Mouse (Mus musculus) ES-Bruce4 (cell line): ENCODE results near the gene Gtf3c2. TPM values are rescaled to one million over a fixed set of nuclear protein-coding genes. Genes with fewer than 3 reads are reported as not detected.

Experiments
- H3K27ac ChIP-seq: 2 replicates; pipeline ENCODE4 v1.5.1; 2012; ENCODE audit warnings: low read length, inconsistent platforms; ENCODE audit not compliant: insufficient read depth
- H3K27me3 ChIP-seq: 2 replicates; pipeline ENCODE4 v1.6.1; 2012; ENCODE audit warnings: mild to moderate bottlenecking, low read length, inconsistent platforms; ENCODE audit not compliant: control insufficient read depth, poor library complexity, insufficient read depth, severe bottlenecking
- H3K36me3 ChIP-seq: 2 replicates; pipeline ENCODE4 v1.6.1; 2012; ENCODE audit warnings: inconsistent platforms, mild to moderate bottlenecking, low read length, moderate library complexity; ENCODE audit not compliant: control insufficient read depth, poor library complexity, insufficient read depth, severe bottlenecking
- H3K4me1 ChIP-seq: one replicate; pipeline ENCODE4 v1.8.1; 2011; ENCODE audit warnings: low read length; ENCODE audit not compliant: control insufficient read depth, insufficient read depth
- H3K4me3 ChIP-seq: 2 replicates; pipeline ENCODE4 v1.5.1; 2011; ENCODE audit warnings: low read depth, mild to moderate bottlenecking, low read length
- H3K9ac ChIP-seq: 2 replicates; pipeline ENCODE4 v1.6.1; 2012; ENCODE audit warnings: low read depth, mild to moderate bottlenecking, inconsistent platforms; ENCODE audit not compliant: poor library complexity, severe bottlenecking
- H3K9me3 ChIP-seq: replicated peaks from 2 replicates; pipeline ENCODE4 v1.6.1; 2012; ENCODE audit warnings: mild to moderate bottlenecking, low read length, inconsistent platforms; ENCODE audit not compliant: control insufficient read depth, poor library complexity, insufficient read depth, severe bottlenecking
- CTCF ChIP-seq: IDR thresholded peaks from one replicate; pipeline ENCODE4 v1.8.1; 2011; ENCODE audit warnings: low read depth, low read length
- EP300 ChIP-seq: IDR thresholded peaks from 2 replicates; pipeline ENCODE4 v1.6.1; 2011; ENCODE audit warnings: low read depth, low read length; ENCODE audit not compliant: insufficient read depth
- POLR2A ChIP-seq: IDR thresholded peaks from one replicate; pipeline ENCODE4 v1.8.1; 2011; ENCODE audit warnings: low read length; ENCODE audit not compliant: insufficient read depth
- polyA plus RNA-seq: library from polyadenylated mRNA; stranded (reverse); fragments of >200 nt; gene quantifications from 2 replicates; pipeline ENCODE4 v1.2.4, GENCODE M21; 2011; ENCODE audit warnings: low read depth; ENCODE audit not compliant: missing spikeins, insufficient read depth, insufficient read length

Gene Gtf3c2
- polyA plus RNA-seq, 1 experiment: 106 TPM

GRCm38 (mm10) chr5:31202933-31203332, 23.0 kb upstream of the Gtf3c2 start:
- Histone ChIP-seq H3K4me1 (no peaks in the 10 kb centered on the region), H3K27me3 (no peaks in the 10 kb centered on the region), H3K36me3 (peaks cover 58% of the 10 kb centered on the region), H3K4me3 (peak overlapping the region; percentile 80; the same call in 1 of the 2 replicates), H3K9ac (peak overlapping the region; percentile 39), H3K27ac (no peak overlapping the region), H3K9me3 (no peaks in the 10 kb centered on the region)
- no peak for TF ChIP-seq CTCF
- TF ChIP-seq POLR2A: no peak
- no peak for TF ChIP-seq EP300

GRCm38 (mm10) chr5:31201742-31202590, 22.0 kb upstream of the Gtf3c2 start, which contains the start of gene Zfp513:
Gene Zfp513 (minus strand): TSS chr5:31202303.
- H3K27ac ChIP-seq: peak within 1 kb of the TSS; percentile 31; the same call in 1 of the 2 replicates
- H3K9ac ChIP-seq: peak within 1 kb of the TSS; percentile 78
- no peaks in the 10 kb centered on the region for H3K4me1 ChIP-seq
- H3K27me3 ChIP-seq: no peaks in the 10 kb centered on the region
- H3K4me3 ChIP-seq: peak within 1 kb of the TSS; percentile 85
- H3K9me3 ChIP-seq: no peaks in the 10 kb centered on the region
- H3K36me3 ChIP-seq: peaks cover 58% of the 10 kb centered on the region
- TF ChIP-seq CTCF (no peak), POLR2A (peak; percentile 21), EP300 (peak; percentile 33; the same call in 1 of the 2 replicates)

- H3K4me1 ChIP-seq: no peaks in the 10 kb centered on the region
- H3K27me3 ChIP-seq: no peaks in the 10 kb centered on the region
- H3K9me3 ChIP-seq: no peaks in the 10 kb centered on the region
- peak overlapping the region; percentile 85 for H3K4me3 ChIP-seq
- TF ChIP-seq CTCF (no peak), EP300 (no peak)
- H3K9ac ChIP-seq: peak overlapping the region; percentile 78
- peak overlapping the region; percentile 24; the same call in 1 of the 2 replicates for H3K27ac ChIP-seq
- peaks cover 59% of the 10 kb centered on the region for H3K36me3 ChIP-seq
These were observed 21.2 kb upstream of the Gtf3c2 start for GRCm38 (mm10) chr5:31201042-31201741.

GRCm38 (mm10) chr5:31200327-31200768, 20.4 kb upstream of the Gtf3c2 start:
- Histone ChIP-seq H3K9ac (peak overlapping the region; percentile 45; the same call in 1 of the 2 replicates), H3K4me3 (peak overlapping the region; percentile 13), H3K4me1 (no peaks in the 10 kb centered on the region), H3K27ac (no peak overlapping the region), H3K36me3 (peaks cover 58% of the 10 kb centered on the region), H3K9me3 (no peaks in the 10 kb centered on the region), H3K27me3 (no peaks in the 10 kb centered on the region)
- TF ChIP-seq EP300: no peak
- TF ChIP-seq POLR2A: no peak

- Histone ChIP-seq H3K27ac (no peak overlapping the region), H3K9ac (peak overlapping the region; percentile 45; the same call in 1 of the 2 replicates), H3K4me3 (peak overlapping the region; percentile 13)
These were observed 19.9 kb upstream of the Gtf3c2 start for GRCm38 (mm10) chr5:31199893-31200292.

GRCm38 (mm10) chr5:31199321-31199892, 19.5 kb upstream of the Gtf3c2 start:
- Histone ChIP-seq H3K9me3 (no peaks in the 10 kb centered on the region), H3K4me3 (no peak overlapping the region), H3K36me3 (peaks cover 51% of the 10 kb centered on the region), H3K9ac (no peak overlapping the region), H3K4me1 (no peaks in the 10 kb centered on the region), H3K27ac (no peak overlapping the region), H3K27me3 (no peaks in the 10 kb centered on the region)
- TF ChIP-seq POLR2A (no peak), CTCF (no peak), EP300 (no peak)

More at GRCm38 (mm10) chr5:31199893-31200292, 19.9 kb upstream of the Gtf3c2 start:
- Histone ChIP-seq H3K4me1 (no peaks in the 10 kb centered on the region), H3K9me3 (no peaks in the 10 kb centered on the region), H3K27me3 (no peaks in the 10 kb centered on the region), H3K36me3 (peaks cover 55% of the 10 kb centered on the region)
- TF ChIP-seq CTCF (peak; percentile 8), POLR2A (no peak), EP300 (no peak)
